Mouse (Mus musculus): ENCODE measurements around the gene Ipo4.
A peak's percentile ranks its signal among the peaks of the same experiment; 100 is the strongest.

Ipo4 gene

GRCm38 (mm10) chr14:55635523-55636007 lies at the start of gene Ipo4:
Gene Ipo4 (minus strand): TSS chr14:55635957.
- peak; percentile 93 for DNase-seq

GRCm38 (mm10) chr14:55682118-55682493 lies 46.3 kb upstream of the Ipo4 start:
- DNase-seq, result no peak

GRCm38 (mm10) chr14:55681160-55682117 lies 45.7 kb upstream of the Ipo4 start, which contains the start of gene Tinf2:
Gene Tinf2 (minus strand): TSS chr14:55681820.
- DNase-seq, result peak; percentile 95

GRCm38 (mm10) chr14:55677615-55678014 lies 41.9 kb upstream of the Ipo4 start:
- no peak for DNase-seq

GRCm38 (mm10) chr14:55672741-55673060 lies 36.9 kb upstream of the Ipo4 start:
- DNase-seq, result no peak

- peak; percentile 94 for DNase-seq
These were observed 36.3 kb upstream of the Ipo4 start, which contains the start of the genes Gmpr2 and Nedd8 for GRCm38 (mm10) chr14:55671833-55672740. Gene Gmpr2 (plus strand): TSS chr14:55671941. Gene Nedd8 (minus strand): TSS chr14:55672124.

- DNase-seq, result no peak
These were observed 35.7 kb upstream of the Ipo4 start for GRCm38 (mm10) chr14:55671486-55671832.

GRCm38 (mm10) chr14:55660636-55661035 lies 24.9 kb upstream of the Ipo4 start:
- no peak for DNase-seq

GRCm38 (mm10) chr14:55659960-55660573 lies 24.3 kb upstream of the Ipo4 start, which contains the start of gene Mdp1:
Gene Mdp1 (minus strand): TSS chr14:55660508.
- peak; percentile 88 for DNase-seq

- no peak for DNase-seq
These were observed 22.3 kb upstream of the Ipo4 start for GRCm38 (mm10) chr14:55658011-55658410.

GRCm38 (mm10) chr14:55656935-55657334 lies 21.2 kb upstream of the Ipo4 start:
- no peak for DNase-seq

- no peak for DNase-seq
These were observed 15.8 kb upstream of the Ipo4 start for GRCm38 (mm10) chr14:55651528-55651927.

- DNase-seq, result no peak
These were observed 14.1 kb upstream of the Ipo4 start, which contains the start of gene Tssk4 for GRCm38 (mm10) chr14:55649884-55650283. Gene Tssk4 (plus strand): TSS chr14:55650184.

GRCm38 (mm10) chr14:55644261-55644888 lies 8.6 kb upstream of the Ipo4 start:
- peak; percentile 31 for DNase-seq

- peak; percentile 84 for DNase-seq
These were observed 7.5 kb upstream of the Ipo4 start, which contains the start of gene Tm9sf1 for GRCm38 (mm10) chr14:55643060-55643907. Gene Tm9sf1 (minus strand): TSS chr14:55643806.

GRCm38 (mm10) chr14:55642679-55643059 lies 6.9 kb upstream of the Ipo4 start:
- no peak for DNase-seq

GRCm38 (mm10) chr14:55641291-55641690 lies 5.5 kb upstream of the Ipo4 start:
- no peak for DNase-seq

- DNase-seq, result no peak
These were observed 5.1 kb upstream of the Ipo4 start for GRCm38 (mm10) chr14:55640816-55641215.

GRCm38 (mm10) chr14:55637795-55638194 lies 2.0 kb upstream of the Ipo4 start, which contains the start of gene Gm49378:
Gene Gm49378 (minus strand): TSS chr14:55637895.
- no peak for DNase-seq

- peak; percentile 41 for DNase-seq
These were observed 759 bp downstream of the Ipo4 start for GRCm38 (mm10) chr14:55634874-55635522.
